Comparison of ENCODE assay signal across 23 mouse cellular contexts in genomic region chr11:67797931-67798330, GRCm38 (mm10). TPM values are rescaled to one million over a fixed set of nuclear protein-coding genes. Genes with fewer than 3 reads are reported as not detected.
DNase-seq lines count a peak whose midpoint lies in the region; ATAC-seq lines count a peak whose summit lies in the region.
"Had no signal": no experiment of that assay in that cellular context is flagged by ENCODE, and none has a peak within 500 bp of the region (broad histone marks: within the 10 kb centered on the region; RNA-seq: fewer than 3 reads in every experiment).

TSS of gene Dhrs7c (plus strand) at chr11:67798187.

- no peaks in the 10 kb centered on the region for H3K9me3 ChIP-seq in kidney, embryonic 15.5 days (replicated peaks)
- no peaks in the 10 kb centered on the region for H3K9me3 ChIP-seq in heart, embryonic 14.5 days (ENCODE audit: control insufficient read depth, low read length)
- no peaks in the 10 kb centered on the region for H3K9me3 ChIP-seq in limb, embryonic 15.5 days
- H3K9me3 ChIP-seq: embryonic facial prominence, embryonic 13.5 days; midbrain, embryonic 15.5 days; neural tube, embryonic 13.5 days had no signal

- H3K27ac ChIP-seq in kidney, embryonic 15.5 days: no peak within 1 kb of the TSS
- peak within 1 kb of the TSS; percentile 84 to 86 for H3K27ac ChIP-seq in heart, embryonic 14.5 days (replicated peaks in 1 of 2; ENCODE audit: control insufficient read depth in 1 of 2, insufficient read depth in 1 of 2, low read depth in 2 of 2, low read length in 2 of 2)
- no peak within 1 kb of the TSS for H3K27ac ChIP-seq in limb, embryonic 15.5 days
- H3K27ac ChIP-seq: embryonic facial prominence, embryonic 13.5 days; kidney, postnatal 0 days; midbrain, embryonic 15.5 days; neural tube, embryonic 13.5 days had no signal

- H3K9ac ChIP-seq in kidney, embryonic 15.5 days: no peak within 1 kb of the TSS
- H3K9ac ChIP-seq in heart, embryonic 14.5 days (ENCODE audit: low read length): no peak within 1 kb of the TSS
- H3K9ac ChIP-seq in limb, embryonic 15.5 days: no peak within 1 kb of the TSS
- H3K9ac ChIP-seq: embryonic facial prominence, embryonic 13.5 days; liver, postnatal 0 days; midbrain, embryonic 15.5 days; neural tube, embryonic 13.5 days had no signal

- DNase-seq in kidney, postnatal 10 days: peak; percentile 21
- DNase-seq in gastrocnemius, postnatal 25 days: peak; percentile 70
- DNase-seq in thymus, postnatal 10 days (ENCODE audit: low spot score in 2 of 2): no peak
- DNase-seq in layer of hippocampus, adult 9-10 months (ENCODE audit: low spot score): no peak
- no peak for DNase-seq in testis, postnatal 14 days (ENCODE audit: low spot score)
- DNase-seq: adrenal gland, postnatal 36 days; layer of hippocampus, adult 9-11 months; liver, postnatal 0 days; lung, postnatal 4 days; spleen, adult 18-20 months had no signal

- ATAC-seq in kidney, embryonic 15.5 days (replicated peaks; ENCODE audit: low FRiP score): no peak
- ATAC-seq in heart, embryonic 14.5 days (ENCODE audit: insufficient number of reproducible peaks, insufficient read depth, low FRiP score, low read depth): peak; percentile 64; the same call in 1 of the 2 replicates
- no peak for ATAC-seq in limb, embryonic 15.5 days (ENCODE audit: insufficient number of reproducible peaks, low FRiP score, low TSS enrichment, low read depth)
- ATAC-seq: activated CD4-positive, CD25-positive, alpha-beta regulatory T cell, adult 4 months; forebrain, embryonic 16.5 days; liver, postnatal 0 days; midbrain, embryonic 15.5 days had no signal

- WGBS in kidney, embryonic 15.5 days: 65% methylated on average over 7 of the region's 7 CpGs
- WGBS in heart, embryonic 14.5 days: 32% methylated on average over 7 of the region's 7 CpGs
- WGBS in limb, embryonic 15.5 days: 43% methylated on average over 7 of the region's 7 CpGs

- H3K36me3 ChIP-seq in kidney, embryonic 15.5 days: no peaks in the 10 kb centered on the region
- no peaks in the 10 kb centered on the region for H3K36me3 ChIP-seq in heart, embryonic 14.5 days (ENCODE audit: control insufficient read depth, insufficient read depth, low read length)
- no peaks in the 10 kb centered on the region for H3K36me3 ChIP-seq in limb, embryonic 15.5 days
- H3K36me3 ChIP-seq: embryonic facial prominence, embryonic 13.5 days; midbrain, embryonic 15.5 days; neural tube, embryonic 13.5 days had no signal

- H3K27me3 ChIP-seq in kidney, embryonic 15.5 days: no peaks in the 10 kb centered on the region
- no peaks in the 10 kb centered on the region for H3K27me3 ChIP-seq in heart, embryonic 14.5 days (ENCODE audit: control insufficient read depth, insufficient read depth, low read length)
- H3K27me3 ChIP-seq in limb, embryonic 15.5 days: no peaks in the 10 kb centered on the region
- H3K27me3 ChIP-seq: embryonic facial prominence, embryonic 13.5 days; midbrain, embryonic 15.5 days; neural tube, embryonic 13.5 days had no signal

- H3K4me2 ChIP-seq in kidney, embryonic 15.5 days: no peak within 1 kb of the TSS
- peak within 1 kb of the TSS; percentile 47 for H3K4me2 ChIP-seq in heart, embryonic 14.5 days (ENCODE audit: low read length)
- H3K4me2 ChIP-seq in limb, embryonic 15.5 days: no peak within 1 kb of the TSS
- H3K4me2 ChIP-seq: embryonic facial prominence, embryonic 13.5 days; midbrain, embryonic 15.5 days; neural tube, embryonic 13.5 days had no signal

- H3K4me1 ChIP-seq in kidney, embryonic 15.5 days: peaks cover 4% of the 10 kb centered on the region; the same call in 1 of the 2 replicates
- peaks cover 15 to 32% of the 10 kb centered on the region in 2 experiments for H3K4me1 ChIP-seq in heart, embryonic 14.5 days (ENCODE audit: control insufficient read depth in 2 of 2, insufficient read depth in 2 of 2, low read length in 2 of 2)
- peaks cover 15% of the 10 kb centered on the region; the same call in 1 of the 2 replicates for H3K4me1 ChIP-seq in limb, embryonic 15.5 days
- H3K4me1 ChIP-seq: midbrain, embryonic 15.5 days; neural tube, embryonic 13.5 days had no signal

- H3K4me3 ChIP-seq in kidney, embryonic 15.5 days (replicated peaks): no peak within 1 kb of the TSS
- peak within 1 kb of the TSS in 1 of 2 experiments; percentile 9; a peak in 1 of 4 replicates for H3K4me3 ChIP-seq in heart, embryonic 14.5 days (ENCODE audit: control insufficient read depth in 1 of 2, insufficient read depth in 1 of 2, low read depth in 1 of 2, low read length in 2 of 2)
- H3K4me3 ChIP-seq in limb, embryonic 15.5 days: peak within 1 kb of the TSS; percentile 10; the same call in 1 of the 2 replicates
- H3K4me3 ChIP-seq: embryonic facial prominence, embryonic 13.5 days; midbrain, embryonic 15.5 days; neural tube, embryonic 13.5 days had no signal

RNA-seq across cellular contexts. Expression of gene Dhrs7c, which starts in this region (rescaled TPM):
- 0.87 and 2.1 TPM in 2 replicates for polyA plus RNA-seq in kidney, embryonic 15.5 days (2015; fragmentation: Nextera tagmentation; extraction: Ambion mirVana)
- 100 to 1,000 TPM; 392 to 453 TPM for total RNA-seq in gastrocnemius, postnatal 25 days (2021)
- polyA plus RNA-seq in heart, embryonic 14.5 days (2014; fragmentation: Nextera tagmentation; extraction: Ambion mirVana): 13.0 and 14.7 TPM in 2 replicates
- 6.1 and 15.4 TPM in 2 replicates for polyA plus RNA-seq in limb, embryonic 15.5 days (2015; fragmentation: Nextera tagmentation; extraction: Ambion mirVana)
- total RNA-seq: adrenal gland, postnatal 36 days; CH12.LX; hematopoietic stem cell, adult 5-6 weeks had no signal
- polyA plus RNA-seq: activated CD4-positive, CD25-positive, alpha-beta regulatory T cell, adult 4 months; forebrain, embryonic 16.5 days; intestine, embryonic 14.5 days; kidney, postnatal 0 days; limb, embryonic 11.5 days; liver, postnatal 0 days; midbrain, embryonic 15.5 days; neural tube, embryonic 13.5 days had no signal

Comparison
In these comparisons a context has a peak if more than half of its experiments do, and no peak if none do; other contexts are left out.
1. DNase-seq: peak in kidney, postnatal 10 days (single experiment) and gastrocnemius, postnatal 25 days (single experiment); none in thymus, postnatal 10 days (0 of 2), layer of hippocampus, adult 9-10 months (single experiment) and testis, postnatal 14 days (single experiment).
2. H3K27ac ChIP-seq: peak in heart, embryonic 14.5 days (2 of 2); none in kidney, embryonic 15.5 days (single experiment) and limb, embryonic 15.5 days (single experiment).